Mouse (Mus musculus): ENCODE measurements at regions not wholly inside any gene's neighbourhood (a gene's known extent, or its start where the extent isn't known, plus 50 kb on each side); places are given as distances from the start of the nearest gene placed in this dataset.

DNA sequence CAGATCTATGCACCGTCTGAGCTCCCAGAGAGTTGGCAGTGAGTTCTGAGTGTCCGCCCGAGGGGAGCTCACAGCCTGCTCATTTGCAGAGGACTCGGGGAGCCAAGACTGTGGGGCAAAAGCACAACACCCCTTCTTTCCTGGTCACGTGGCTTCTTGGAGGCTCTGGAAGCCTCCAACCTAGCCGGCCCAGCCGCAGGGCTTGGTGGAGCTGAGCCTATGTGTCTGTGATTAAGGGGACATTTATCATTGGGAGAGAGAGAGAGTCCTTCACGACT lies 217.5 kb downstream of the Vrk1 start:
- TF ChIP-seq POLR2A (IDR thresholded peaks at IDR 0.05; ENCODE audit: borderline replicate concordance, insufficient read depth, low read length): no peak
- no peak for TF ChIP-seq CTCF (IDR thresholded peaks at IDR 0.05; ENCODE audit: borderline replicate concordance, insufficient read depth, low read depth, low read length)

All from cerebellum, adult 2 months (tissue).